Mouse (Mus musculus): ENCODE measurements around the gene Rb1. TPM values are rescaled to one million over a fixed set of nuclear protein-coding genes. Genes with fewer than 3 reads are reported as not detected.
A peak's percentile ranks its signal among the peaks of the same experiment; 100 is the strongest.

Rb1 gene
- 25.9 and 26.3 TPM in 2 replicates for polyA plus RNA-seq (2016; fragmentation: Nextera tagmentation; extraction: Ambion mirVana)

DNA sequence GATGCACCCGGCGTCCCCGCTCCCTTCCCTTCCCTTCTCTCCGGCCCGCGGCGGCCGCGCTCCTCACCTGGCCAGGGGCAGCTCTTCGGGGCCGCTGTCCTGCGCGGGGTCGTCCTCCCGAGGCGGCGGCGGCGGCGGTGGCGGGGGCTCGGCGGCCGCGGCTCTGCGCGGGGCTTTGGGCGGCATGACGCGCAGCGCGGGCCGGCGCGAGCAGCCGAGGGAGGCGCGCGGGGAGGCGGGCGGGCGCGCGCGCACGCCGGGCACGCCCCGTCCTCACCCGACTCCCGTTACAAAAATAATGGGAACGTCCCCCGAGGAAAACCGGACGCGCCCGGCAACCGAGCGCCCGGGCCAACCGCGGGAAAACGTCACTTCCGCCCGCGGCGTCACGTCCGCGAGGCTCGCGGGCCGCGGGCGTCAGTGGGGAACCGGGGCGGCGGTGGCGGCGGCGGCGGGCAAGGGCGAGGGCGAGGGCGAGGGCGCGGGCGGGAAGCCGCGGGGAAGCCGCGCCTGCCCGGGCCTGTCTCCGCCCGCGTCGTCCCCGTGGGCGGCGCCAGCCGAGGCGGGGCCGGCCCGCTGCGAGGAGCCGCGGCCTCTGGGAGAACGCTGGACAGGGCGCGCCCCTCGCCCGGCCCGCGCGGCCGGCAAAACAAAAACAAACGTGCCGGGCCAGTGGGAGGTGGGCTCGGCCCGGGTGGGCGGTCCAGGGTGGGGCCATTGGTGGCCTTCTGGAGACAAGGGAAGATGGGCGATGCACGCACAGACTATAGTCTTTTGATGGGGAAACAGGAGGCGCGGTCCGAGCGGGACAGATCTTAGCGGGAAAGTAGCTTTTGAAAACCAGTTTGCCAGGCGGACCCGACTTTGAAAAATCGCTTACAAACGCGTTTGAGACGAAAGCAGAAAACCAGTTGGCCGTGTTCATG is at the start of gene Rb1:
Gene Rb1 (minus strand): TSS at position 367 of the 926 bp plus-strand sequence.
- 1% methylated on average over 115 of the region's 135 CpGs for WGBS
- Histone ChIP-seq H3K4me1 (peaks cover 28% of the 10 kb centered on the region), H3K27me3 (ENCODE audit: low read depth, poor library complexity, severe bottlenecking) (no peaks in the 10 kb centered on the region), H3K4me3 (peak within 1 kb of the TSS; percentile 91), H3K27ac (replicated peaks) (peak within 1 kb of the TSS; percentile 94), H3K9me3 (replicated peaks) (no peaks in the 10 kb centered on the region), H3K36me3 (peaks cover 10% of the 10 kb centered on the region; the same call in 1 of the 2 replicates)
- peak; percentile 88 for DNase-seq (ENCODE audit: low spot score)

DNA sequence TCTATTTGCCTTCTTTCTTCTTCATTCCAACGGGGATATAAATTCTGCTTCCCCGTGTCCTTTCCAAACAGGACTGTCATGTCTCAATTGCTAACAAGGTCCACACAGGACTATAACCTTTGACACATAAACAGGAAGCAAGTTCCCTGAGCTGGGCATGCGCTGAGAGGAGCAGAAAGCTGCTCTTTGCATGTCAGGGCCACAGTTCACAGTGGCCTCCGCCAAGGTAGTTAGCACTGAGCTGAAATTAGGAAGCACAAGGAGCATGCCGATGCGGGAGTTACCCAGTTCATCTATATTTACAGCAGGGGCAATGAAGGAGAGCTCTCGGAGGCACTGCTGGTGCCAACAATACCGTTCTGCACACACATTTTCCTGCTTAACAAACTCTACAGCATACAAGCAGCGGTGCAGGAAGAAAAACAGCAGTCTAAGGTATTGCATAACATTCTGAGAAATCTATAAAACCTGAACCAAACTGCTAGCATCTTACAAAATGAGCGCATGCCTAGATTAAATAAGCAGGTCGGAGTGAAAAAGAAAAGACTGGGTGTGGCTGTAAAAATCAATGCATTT is 48.8 kb upstream of the Rb1 start:
- Histone ChIP-seq H3K4me1 (peaks cover 4% of the 10 kb centered on the region; the same call in 1 of the 2 replicates), H3K27ac (replicated peaks) (no peak overlapping the region), H3K36me3 (peaks cover 25% of the 10 kb centered on the region), H3K4me3 (no peak overlapping the region), H3K9me3 (replicated peaks) (no peaks in the 10 kb centered on the region), H3K27me3 (ENCODE audit: low read depth, poor library complexity, severe bottlenecking) (no peaks in the 10 kb centered on the region)
- WGBS, result 85% methylated on average over 11 of the region's 11 CpGs
- DNase-seq (ENCODE audit: low spot score), result no peak

DNA sequence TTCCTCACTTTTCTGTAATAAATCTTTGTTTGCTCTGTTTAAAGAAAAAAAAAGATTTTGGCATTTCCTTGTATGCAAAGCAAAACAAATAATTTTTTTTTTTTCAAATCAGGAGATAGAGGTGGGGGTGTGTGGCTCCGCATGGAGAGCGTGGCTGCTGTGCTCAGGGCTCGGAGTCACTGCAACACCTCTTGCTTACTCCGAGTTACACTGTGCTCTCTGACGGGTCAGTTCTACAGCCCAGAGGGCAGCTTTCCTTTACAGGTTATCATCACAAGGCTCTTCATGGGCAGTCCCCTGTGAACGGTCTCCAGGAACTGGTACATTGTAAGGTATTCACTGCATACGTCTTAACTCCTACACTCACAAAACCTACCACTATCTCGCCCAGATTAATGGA is 48.0 kb upstream of the Rb1 start:
- H3K27me3 ChIP-seq (ENCODE audit: low read depth, poor library complexity, severe bottlenecking), result no peaks in the 10 kb centered on the region
- no peak for DNase-seq (ENCODE audit: low spot score)
- no peaks in the 10 kb centered on the region for H3K9me3 ChIP-seq (replicated peaks)
- H3K36me3 ChIP-seq, result peaks cover 21% of the 10 kb centered on the region
- no peak overlapping the region for H3K27ac ChIP-seq (replicated peaks)
- H3K4me3 ChIP-seq, result no peak overlapping the region
- H3K4me1 ChIP-seq, result peaks cover 4% of the 10 kb centered on the region; the same call in 1 of the 2 replicates
- WGBS, result 89% methylated on average over 8 of the region's 8 CpGs

DNA sequence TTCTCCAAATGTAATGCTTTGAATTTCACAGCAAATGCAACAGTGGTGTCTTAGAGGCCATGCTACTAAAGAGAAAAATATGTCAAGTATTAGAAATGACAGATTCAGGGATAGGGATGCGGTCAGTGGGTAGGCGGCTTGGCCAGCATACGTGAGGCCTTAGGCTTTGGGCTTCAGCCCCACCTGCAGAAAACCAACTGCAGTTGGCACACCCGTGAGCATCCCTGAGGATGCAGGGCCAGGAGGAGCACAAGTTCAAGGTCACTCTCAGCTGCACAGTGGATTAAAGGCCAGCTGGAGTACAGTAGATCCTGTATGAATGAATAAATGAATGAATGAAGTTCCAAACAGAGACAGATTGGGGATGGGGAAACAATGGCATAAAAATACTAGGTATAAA is 47.4 kb upstream of the Rb1 start:
- Histone ChIP-seq H3K4me1 (peaks cover 4% of the 10 kb centered on the region; the same call in 1 of the 2 replicates), H3K9me3 (replicated peaks) (no peaks in the 10 kb centered on the region), H3K4me3 (no peak overlapping the region), H3K27ac (replicated peaks) (no peak overlapping the region), H3K36me3 (peaks cover 23% of the 10 kb centered on the region), H3K27me3 (ENCODE audit: low read depth, poor library complexity, severe bottlenecking) (no peaks in the 10 kb centered on the region)
- WGBS, result 90% methylated on average over 4 of the region's 4 CpGs
- DNase-seq (ENCODE audit: low spot score), result no peak

DNA sequence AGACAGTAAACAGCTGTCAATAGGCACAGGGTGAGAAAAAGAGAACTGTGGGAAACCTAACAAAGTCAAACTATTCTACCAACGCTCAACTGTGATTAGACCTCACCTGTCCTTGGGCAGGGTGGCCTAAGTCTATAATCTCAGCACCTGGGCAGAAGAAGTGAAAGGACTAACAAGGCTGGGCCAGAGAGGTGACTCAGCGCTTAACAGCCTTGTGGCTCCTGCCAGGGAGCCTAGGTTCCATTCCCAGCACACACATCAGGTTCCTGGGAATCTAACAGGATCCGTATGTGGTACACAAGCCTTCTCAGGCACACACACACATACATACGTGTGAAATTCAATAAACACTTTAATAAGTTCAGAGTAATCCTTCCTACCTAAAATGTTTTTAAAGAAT is 46.0 kb upstream of the Rb1 start:
- H3K27ac ChIP-seq (replicated peaks), result no peak overlapping the region
- H3K4me3 ChIP-seq, result no peak overlapping the region
- peaks cover 4% of the 10 kb centered on the region; the same call in 1 of the 2 replicates for H3K4me1 ChIP-seq
- H3K36me3 ChIP-seq, result peaks cover 34% of the 10 kb centered on the region
- WGBS, result 95% methylated on average over 4 of the region's 4 CpGs
- no peaks in the 10 kb centered on the region for H3K9me3 ChIP-seq (replicated peaks)
- H3K27me3 ChIP-seq (ENCODE audit: low read depth, poor library complexity, severe bottlenecking), result no peaks in the 10 kb centered on the region
- no peak for DNase-seq (ENCODE audit: low spot score)

DNA sequence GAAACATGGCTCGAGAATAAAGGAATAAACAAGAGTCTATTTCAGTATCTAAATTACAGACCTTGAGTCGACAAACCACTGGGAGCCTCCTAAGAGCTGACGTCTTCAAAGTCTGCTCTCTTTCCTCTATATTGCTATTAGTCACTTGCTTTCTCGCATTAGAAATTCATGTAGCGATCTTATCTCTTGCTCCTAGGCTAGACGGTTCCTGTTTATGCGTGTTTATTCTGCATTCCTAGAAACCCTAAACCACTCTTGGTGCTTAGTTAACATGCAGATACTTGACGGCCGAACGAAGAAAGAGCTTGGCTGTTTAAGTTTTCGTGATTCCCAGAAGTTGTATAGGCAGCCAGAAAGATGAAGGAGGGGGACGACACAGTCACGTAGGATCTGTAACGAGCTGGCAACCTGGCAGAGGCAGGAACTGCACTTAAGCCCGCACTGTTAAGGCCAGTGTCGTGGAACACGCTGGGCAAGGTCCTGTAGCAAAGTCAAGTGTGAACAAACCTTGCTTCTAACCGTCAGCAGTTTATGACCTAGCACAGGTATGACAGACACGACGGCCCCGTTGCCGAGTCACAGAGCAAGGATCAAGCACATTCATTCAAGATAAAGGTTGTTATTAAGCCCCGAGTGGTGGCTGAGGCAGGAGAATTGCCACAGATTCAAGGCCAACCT is 45.2 kb upstream of the Rb1 start:
- Histone ChIP-seq H3K4me1 (peaks cover under 1% of the 10 kb centered on the region; the same call in 1 of the 2 replicates), H3K27me3 (ENCODE audit: low read depth, poor library complexity, severe bottlenecking) (no peaks in the 10 kb centered on the region), H3K27ac (replicated peaks) (no peak overlapping the region), H3K36me3 (peaks cover 41% of the 10 kb centered on the region), H3K4me3 (no peak overlapping the region), H3K9me3 (replicated peaks) (no peaks in the 10 kb centered on the region)
- no peak for DNase-seq (ENCODE audit: low spot score)
- 94% methylated on average over 23 of the region's 23 CpGs for WGBS

DNA sequence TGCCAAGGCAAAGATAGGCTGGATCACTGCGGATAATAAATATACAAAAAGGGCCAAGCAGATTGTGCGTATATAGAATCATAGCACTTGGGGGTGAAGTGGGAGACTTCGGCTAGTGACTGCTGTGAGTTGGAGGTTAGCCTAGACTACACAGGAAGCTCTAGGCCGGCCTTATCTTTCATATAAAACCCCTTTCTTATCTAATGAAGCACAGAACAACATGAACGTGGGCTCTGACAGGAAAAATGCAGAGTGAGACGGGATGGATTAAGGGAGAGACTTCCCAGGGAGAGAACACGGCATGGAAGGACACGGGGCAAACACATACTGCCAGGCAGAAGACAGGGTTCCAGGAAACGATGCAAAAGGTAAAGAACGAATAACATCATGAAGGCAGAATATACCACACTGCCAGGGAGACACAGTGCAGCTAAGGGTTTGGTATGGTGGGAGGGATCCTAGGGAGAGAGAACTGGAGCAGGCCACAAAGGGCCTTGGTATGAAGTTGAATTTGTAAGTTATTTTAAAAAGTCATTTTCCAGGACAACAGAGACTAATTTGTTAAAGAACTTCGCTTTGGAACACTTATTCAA is 44.6 kb upstream of the Rb1 start:
- H3K4me1 ChIP-seq, result no peaks in the 10 kb centered on the region
- H3K4me3 ChIP-seq, result no peak overlapping the region
- H3K27ac ChIP-seq (replicated peaks), result no peak overlapping the region
- 90% methylated on average over 11 of the region's 11 CpGs for WGBS
- H3K27me3 ChIP-seq (ENCODE audit: low read depth, poor library complexity, severe bottlenecking), result no peaks in the 10 kb centered on the region
- no peak for DNase-seq (ENCODE audit: low spot score)
- peaks cover 48% of the 10 kb centered on the region for H3K36me3 ChIP-seq
- H3K9me3 ChIP-seq (replicated peaks), result no peaks in the 10 kb centered on the region

DNA sequence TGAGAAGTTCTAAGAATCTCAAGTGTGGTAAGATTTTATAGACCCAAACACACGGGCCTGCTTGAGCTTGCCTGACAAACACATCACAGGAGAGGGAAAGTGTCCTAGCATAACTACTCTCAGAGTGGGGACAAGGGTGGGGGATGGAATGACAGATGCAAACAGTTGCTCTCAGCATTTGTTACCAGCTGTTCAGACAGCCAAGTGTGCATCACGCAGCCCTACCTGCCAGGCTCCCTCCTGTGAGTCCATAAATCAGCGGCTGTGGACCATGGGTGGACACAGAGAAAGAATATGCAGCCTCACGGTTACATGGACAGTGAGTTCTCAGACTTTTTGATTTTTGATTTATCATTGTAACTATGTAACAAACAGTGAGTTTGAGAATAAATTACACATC is 44.0 kb upstream of the Rb1 start:
- Histone ChIP-seq H3K9me3 (replicated peaks) (no peaks in the 10 kb centered on the region), H3K4me1 (no peaks in the 10 kb centered on the region), H3K27me3 (ENCODE audit: low read depth, poor library complexity, severe bottlenecking) (no peaks in the 10 kb centered on the region), H3K36me3 (peaks cover 53% of the 10 kb centered on the region), H3K4me3 (no peak overlapping the region), H3K27ac (replicated peaks) (no peak overlapping the region)
- 92% methylated on average over 4 of the region's 4 CpGs for WGBS
- no peak for DNase-seq (ENCODE audit: low spot score)

DNA sequence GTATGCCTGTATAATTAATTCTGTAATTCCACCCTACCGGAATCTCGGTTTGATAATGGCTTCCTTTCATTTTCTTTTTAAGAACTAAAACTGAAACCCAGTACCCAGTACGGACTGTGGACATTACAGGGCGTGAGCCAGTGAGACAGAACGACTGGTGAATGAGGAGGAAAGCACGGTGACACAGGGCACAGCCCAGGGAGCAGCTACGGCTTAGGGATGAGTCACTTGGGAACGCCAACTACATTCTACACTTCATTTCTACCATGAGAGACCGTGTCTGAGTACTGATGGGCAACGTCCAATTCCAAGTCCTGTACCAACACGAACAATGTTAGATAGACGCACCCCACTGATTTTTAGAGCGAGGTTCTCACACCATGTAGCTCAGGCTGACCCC is 43.3 kb upstream of the Rb1 start:
- H3K27me3 ChIP-seq (ENCODE audit: low read depth, poor library complexity, severe bottlenecking), result no peaks in the 10 kb centered on the region
- DNase-seq (ENCODE audit: low spot score), result no peak
- no peaks in the 10 kb centered on the region for H3K9me3 ChIP-seq (replicated peaks)
- H3K4me3 ChIP-seq, result no peak overlapping the region
- H3K36me3 ChIP-seq, result peaks cover 60% of the 10 kb centered on the region
- no peaks in the 10 kb centered on the region for H3K4me1 ChIP-seq
- no peak overlapping the region for H3K27ac ChIP-seq (replicated peaks)
- WGBS, result 95% methylated on average over 13 of the region's 13 CpGs

DNA sequence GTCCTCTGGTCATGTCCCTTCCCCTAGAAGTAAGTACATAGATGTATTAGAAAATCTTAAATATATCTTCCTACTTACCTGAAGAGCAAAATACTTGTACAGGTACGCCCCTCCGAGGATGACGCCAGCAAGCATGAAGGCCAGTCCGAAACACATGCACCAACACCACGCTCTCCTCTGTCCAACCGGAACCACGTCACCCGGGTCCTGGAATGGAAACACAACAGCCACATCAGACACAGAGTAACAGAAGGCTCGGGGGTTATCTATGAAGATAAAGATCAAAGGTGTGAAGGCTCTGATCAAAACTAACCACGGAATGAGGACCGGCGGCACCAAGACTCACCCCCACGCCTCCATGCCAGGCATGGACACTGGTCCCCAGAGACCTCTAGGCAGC is 42.6 kb upstream of the Rb1 start:
- H3K4me1 ChIP-seq, result no peaks in the 10 kb centered on the region
- H3K9me3 ChIP-seq (replicated peaks), result no peaks in the 10 kb centered on the region
- no peak overlapping the region for H3K4me3 ChIP-seq
- H3K36me3 ChIP-seq, result peaks cover 67% of the 10 kb centered on the region
- no peak for DNase-seq (ENCODE audit: low spot score)
- no peak overlapping the region for H3K27ac ChIP-seq (replicated peaks)
- WGBS, result 90% methylated on average over 13 of the region's 13 CpGs
- no peaks in the 10 kb centered on the region for H3K27me3 ChIP-seq (ENCODE audit: low read depth, poor library complexity, severe bottlenecking)

DNA sequence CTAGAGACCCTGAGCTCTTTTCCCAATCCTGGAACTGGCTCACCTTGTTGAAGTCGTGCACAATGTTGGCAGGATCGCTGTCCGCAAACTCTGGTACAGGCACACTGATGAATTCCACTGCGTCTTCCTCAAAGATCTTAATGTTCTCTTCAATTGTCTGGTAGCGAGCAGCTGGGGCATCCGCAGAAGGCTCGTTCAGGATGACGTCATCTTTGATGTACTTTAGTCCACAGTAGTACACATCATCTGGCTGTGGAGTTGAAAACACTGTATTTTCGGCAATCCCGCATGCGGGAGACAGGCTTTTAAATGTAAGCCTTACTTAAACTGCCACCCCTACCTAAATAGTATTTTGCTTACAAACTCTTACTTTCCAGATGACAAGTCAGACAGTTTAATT is 40.7 kb upstream of the Rb1 start:
- Histone ChIP-seq H3K4me3 (no peak overlapping the region), H3K27me3 (ENCODE audit: low read depth, poor library complexity, severe bottlenecking) (no peaks in the 10 kb centered on the region), H3K27ac (replicated peaks) (no peak overlapping the region), H3K36me3 (peaks cover 83% of the 10 kb centered on the region), H3K9me3 (replicated peaks) (no peaks in the 10 kb centered on the region), H3K4me1 (no peaks in the 10 kb centered on the region)
- no peak for DNase-seq (ENCODE audit: low spot score)
- WGBS, result 93% methylated on average over 11 of the region's 11 CpGs

DNA sequence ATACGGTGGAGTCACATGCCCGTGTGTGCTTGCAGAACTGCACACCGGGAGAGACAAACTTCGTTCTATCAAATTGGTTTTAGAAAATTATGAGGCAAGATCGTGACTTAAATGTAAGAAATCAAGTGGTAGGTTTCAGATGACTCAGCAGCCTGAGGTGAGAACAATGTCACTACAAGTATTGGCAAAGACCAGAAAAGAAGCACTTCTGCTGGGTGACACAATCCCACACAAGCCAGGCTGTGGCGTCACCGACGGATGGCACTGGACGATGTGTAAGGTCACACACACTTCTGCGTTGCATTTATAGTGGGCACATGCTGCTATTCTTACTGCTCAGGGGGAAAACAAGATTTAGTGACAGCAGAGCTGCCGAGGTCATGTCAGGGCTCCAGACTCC is 38.2 kb upstream of the Rb1 start:
- H3K27me3 ChIP-seq (ENCODE audit: low read depth, poor library complexity, severe bottlenecking), result no peaks in the 10 kb centered on the region
- 96% methylated on average over 11 of the region's 11 CpGs for WGBS
- no peaks in the 10 kb centered on the region for H3K4me1 ChIP-seq
- no peak for DNase-seq (ENCODE audit: low spot score)
- peaks cover 99% of the 10 kb centered on the region for H3K36me3 ChIP-seq
- no peaks in the 10 kb centered on the region for H3K9me3 ChIP-seq (replicated peaks)
- H3K4me3 ChIP-seq, result no peak overlapping the region
- no peak overlapping the region for H3K27ac ChIP-seq (replicated peaks)
